Mouse (Mus musculus) limb, embryonic 11.5 days (tissue): ENCODE measurements around the gene Med29. TPM values are rescaled to one million over a fixed set of nuclear protein-coding genes. Genes with fewer than 3 reads are reported as not detected.
A peak's percentile ranks its signal among the peaks of the same experiment; 100 is the strongest.

Source experiments
- ATAC-seq: fragments of 200-750 bp; cut with Nextera tagmentation; 2 replicates; pipeline ENCODE4 v1.8.0; 2017; ENCODE audit warnings: low read depth; ENCODE audit not compliant: insufficient number of reproducible peaks, low FRiP score, low TSS enrichment
- DNase-seq: peaks from one replicate; pipeline ENCODE4 v3.0.0-alpha.2; 2015; ENCODE audit warnings: low spot score
- H3K27ac ChIP-seq: fragments of 300-500 bp; sonication (generic); replicated peaks from 2 replicates; pipeline ENCODE4 v1.5.1; 2014; ENCODE audit warnings: low read depth, mild to moderate bottlenecking, low read length
- H3K27me3 ChIP-seq: fragments of 300-500 bp; sonication (generic); 2 replicates; pipeline ENCODE4 v1.6.1; 2014; ENCODE audit warnings: mild to moderate bottlenecking, low read length, mixed read lengths; ENCODE audit not compliant: control insufficient read depth, insufficient read depth
- H3K36me3 ChIP-seq: fragments of 300-500 bp; sonication (generic); 2 replicates; pipeline ENCODE4 v1.6.1; 2014; ENCODE audit warnings: mild to moderate bottlenecking, low read length, moderate library complexity, mixed read lengths; ENCODE audit not compliant: control insufficient read depth, insufficient read depth
- H3K4me1 ChIP-seq: fragments of 300-500 bp; sonication (generic); 2 replicates; pipeline ENCODE4 v1.6.1; 2014; ENCODE audit warnings: low read length, mixed read lengths; ENCODE audit not compliant: control insufficient read depth, insufficient read depth
- H3K4me2 ChIP-seq: fragments of 300-500 bp; sonication (generic); 2 replicates; pipeline ENCODE4 v1.6.1; 2014; ENCODE audit warnings: low read depth, mild to moderate bottlenecking, moderate library complexity; ENCODE audit not compliant: severe bottlenecking
- H3K4me3 ChIP-seq: fragments of 300-500 bp; sonication (generic); 2 replicates; pipeline ENCODE4 v1.5.1; 2014; ENCODE audit warnings: low read depth, low read length
- H3K9ac ChIP-seq: fragments of 300-500 bp; sonication (generic); 2 replicates; pipeline ENCODE4 v1.6.1; 2014; ENCODE audit warnings: mild to moderate bottlenecking, low read length
- H3K9me3 ChIP-seq: fragments of 300-500 bp; sonication (generic); 2 replicates; pipeline ENCODE4 v1.6.1; 2016; ENCODE audit warnings: low read length; ENCODE audit not compliant: control insufficient read depth
- WGBS: fragments of 180-500 bp; shearing (Covaris S2); extraction: QIAGEN DNeasy Blood & Tissue Kit; methylation state at CpG from one replicate; pipeline ENCODE4 v1.1.7; 2014; 5-methylcytosine and 5-hydroxymethylcytosine counted together
- polyA plus RNA-seq: library from polyadenylated mRNA; unstranded; fragments of >200 nt; fragmentation: Nextera tagmentation; extraction: Ambion mirVana; gene quantifications from 2 replicates; pipeline ENCODE4 v1.2.1, GENCODE M21; 2014

Med29 gene
- polyA plus RNA-seq, 1 experiment from 2014 or later = 53.5 TPM

- peak overlapping the region; percentile 96 for H3K9ac ChIP-seq
- DNase-seq = peak; percentile 80
- H3K4me3 ChIP-seq = peak overlapping the region; percentile 81
- no peak for ATAC-seq
- H3K9me3 ChIP-seq = no peaks in the 10 kb centered on the region
- H3K36me3 ChIP-seq = peaks cover 12% of the 10 kb centered on the region; the same call in 1 of the 2 replicates
- peaks cover 15% of the 10 kb centered on the region for H3K4me1 ChIP-seq
- peak overlapping the region; percentile 95 for H3K4me2 ChIP-seq
- peak overlapping the region; percentile 94 for H3K27ac ChIP-seq
- no peaks in the 10 kb centered on the region for H3K27me3 ChIP-seq
- WGBS = 1% methylated on average over 43 of the region's 43 CpGs
Measured at GRCm38 (mm10) chr7:28371514-28371989, 21.0 kb downstream of the Med29 start.

GRCm38 (mm10) chr7:28370977-28371513 lies 21.5 kb downstream of the Med29 start:
- DNase-seq (no peak), ATAC-seq (no peak)
- Histone ChIP-seq H3K36me3 (peaks cover 14% of the 10 kb centered on the region; the same call in 1 of the 2 replicates), H3K9ac (peak overlapping the region; percentile 96), H3K9me3 (no peaks in the 10 kb centered on the region), H3K4me2 (peak overlapping the region; percentile 95), H3K4me3 (peak overlapping the region; percentile 81), H3K27me3 (no peaks in the 10 kb centered on the region), H3K27ac (peak overlapping the region; percentile 94; the same call in 1 of the 2 replicates), H3K4me1 (peaks cover 11% of the 10 kb centered on the region)
- whole genome bisulfite sequencing = 7% methylated on average over 11 of the region's 11 CpGs

DNA sequence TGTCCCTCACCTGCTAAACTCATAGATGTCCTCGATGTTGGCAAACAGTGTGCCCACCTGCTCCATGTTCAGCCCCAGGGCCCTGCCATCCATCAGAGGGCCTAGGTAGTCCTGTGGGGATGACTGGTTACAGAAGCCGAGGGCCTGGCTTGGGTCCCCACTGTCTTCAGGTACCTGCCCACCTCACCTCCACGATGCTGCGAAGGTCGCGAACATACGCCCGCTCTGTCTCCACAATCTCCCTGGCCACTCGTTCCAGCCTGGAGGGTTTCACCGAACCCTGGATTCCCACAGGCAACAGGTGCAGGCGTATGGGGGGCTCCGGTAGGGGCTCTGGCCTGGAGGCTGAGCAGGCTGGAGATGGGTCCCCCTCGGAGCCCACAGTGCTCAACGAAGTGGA lies 22.5 kb downstream of the Med29 start:
- no peak overlapping the region for H3K9ac ChIP-seq
- H3K36me3 ChIP-seq = peaks cover 16% of the 10 kb centered on the region
- peak overlapping the region; percentile 95 for H3K4me2 ChIP-seq
- H3K27ac ChIP-seq = no peak overlapping the region
- H3K9me3 ChIP-seq = no peaks in the 10 kb centered on the region
- 94% methylated on average over 14 of the region's 14 CpGs for WGBS
- H3K4me1 ChIP-seq = peaks cover 11% of the 10 kb centered on the region
- no peak for DNase-seq
- H3K4me3 ChIP-seq = peak overlapping the region; percentile 81; the same call in 1 of the 2 replicates
- no peak for ATAC-seq
- H3K27me3 ChIP-seq = no peaks in the 10 kb centered on the region

DNA sequence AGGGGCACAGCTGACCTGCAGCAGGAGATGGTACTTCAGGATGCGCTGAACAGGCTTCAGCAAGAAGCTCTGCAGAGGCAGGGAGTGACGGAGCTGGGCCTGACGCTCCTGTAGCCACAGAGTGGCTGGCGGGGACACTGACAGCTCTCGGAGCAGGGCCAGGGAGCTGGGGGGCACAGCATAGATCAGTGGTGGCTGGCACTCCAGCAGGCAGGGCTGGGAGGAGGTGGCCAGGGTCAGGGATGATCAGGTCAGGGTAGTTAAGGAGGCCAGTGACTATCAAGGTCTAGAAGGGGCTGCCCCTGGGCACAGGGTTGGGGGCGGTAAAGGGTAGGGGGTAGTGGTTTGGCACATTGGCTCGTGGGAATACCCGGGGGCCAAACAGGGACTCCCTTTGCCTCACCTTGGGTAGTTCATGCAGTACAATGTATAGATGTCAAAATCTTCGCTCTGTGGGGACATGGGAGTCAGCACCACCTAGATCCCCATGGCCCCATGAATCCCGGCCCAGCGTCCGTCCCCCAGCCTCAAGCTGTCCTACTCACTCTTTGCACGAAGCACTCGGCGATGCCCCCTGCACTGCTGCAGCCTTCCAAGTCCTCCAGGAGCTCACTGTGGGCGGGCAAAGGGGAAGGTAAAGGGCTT lies 24.1 kb downstream of the Med29 start:
- Histone ChIP-seq H3K9ac (no peak overlapping the region), H3K27ac (no peak overlapping the region), H3K36me3 (peaks cover 26% of the 10 kb centered on the region), H3K27me3 (no peaks in the 10 kb centered on the region), H3K4me3 (no peak overlapping the region), H3K9me3 (no peaks in the 10 kb centered on the region), H3K4me1 (peaks cover 11% of the 10 kb centered on the region), H3K4me2 (no peak overlapping the region)
- 92% methylated on average over 16 of the region's 16 CpGs for WGBS
- no peak for DNase-seq
- no peak for ATAC-seq

- DNase-seq = no peak
- no peak overlapping the region for H3K27ac ChIP-seq
- 92% methylated on average over 16 of the region's 16 CpGs for WGBS
- no peaks in the 10 kb centered on the region for H3K9me3 ChIP-seq
- no peak overlapping the region for H3K4me3 ChIP-seq
- no peaks in the 10 kb centered on the region for H3K27me3 ChIP-seq
- H3K4me1 ChIP-seq = peaks cover 11% of the 10 kb centered on the region
- H3K9ac ChIP-seq = no peak overlapping the region
- no peak overlapping the region for H3K4me2 ChIP-seq
- no peak for ATAC-seq
- H3K36me3 ChIP-seq = peaks cover 31% of the 10 kb centered on the region
Measured at GRCm38 (mm10) chr7:28367663-28368275, 24.7 kb downstream of the Med29 start.

GRCm38 (mm10) chr7:28362441-28363060 lies 30.0 kb downstream of the Med29 start:
- DNase-seq (no peak), ATAC-seq (no peak)
- Histone ChIP-seq H3K4me1 (peaks cover 3% of the 10 kb centered on the region), H3K36me3 (peaks cover 55% of the 10 kb centered on the region), H3K9ac (no peak overlapping the region), H3K9me3 (no peaks in the 10 kb centered on the region), H3K27me3 (no peaks in the 10 kb centered on the region), H3K27ac (no peak overlapping the region), H3K4me2 (no peak overlapping the region), H3K4me3 (no peak overlapping the region)
- WGBS = 91% methylated on average over 16 of the region's 16 CpGs

DNA sequence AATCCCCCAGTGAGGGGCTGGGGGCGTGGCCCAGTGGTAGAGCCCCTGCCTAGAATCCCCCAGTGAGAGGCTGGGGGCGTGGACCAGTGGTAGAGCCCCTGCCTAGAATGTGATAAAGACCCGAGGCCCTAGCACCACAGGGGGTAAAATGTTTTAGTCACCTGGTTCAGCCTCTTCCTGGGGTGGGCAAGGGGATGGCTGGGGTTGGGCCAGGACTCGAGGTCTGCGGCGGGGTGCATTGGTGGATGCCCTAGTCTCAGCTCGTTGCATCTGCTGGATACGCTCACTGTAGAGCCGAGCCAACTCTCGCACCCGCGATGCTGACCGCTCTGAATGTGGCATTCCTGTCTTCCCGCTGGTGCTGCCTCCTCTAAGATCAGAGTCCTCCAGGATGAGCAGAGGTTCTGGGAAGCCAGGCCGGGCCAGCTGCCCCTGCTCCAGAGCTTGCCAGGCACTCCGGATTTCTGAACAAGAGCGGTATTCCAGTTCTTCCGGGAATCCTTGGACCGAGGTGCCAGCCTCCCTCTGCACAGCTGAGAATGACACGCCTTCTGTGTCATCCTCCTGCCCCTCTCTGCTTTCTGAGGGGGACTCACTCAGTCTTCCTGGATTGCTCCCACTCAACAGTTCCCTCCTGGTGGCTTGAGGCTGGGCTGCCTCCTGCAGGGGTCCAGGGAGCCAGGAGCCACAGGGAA lies 30.7 kb downstream of the Med29 start:
- ATAC-seq (no peak), DNase-seq (no peak)
- Histone ChIP-seq H3K4me1 (peaks cover 9% of the 10 kb centered on the region), H3K36me3 (peaks cover 50% of the 10 kb centered on the region), H3K9me3 (no peaks in the 10 kb centered on the region), H3K27me3 (no peaks in the 10 kb centered on the region), H3K27ac (no peak overlapping the region), H3K4me3 (no peak overlapping the region), H3K4me2 (no peak overlapping the region), H3K9ac (no peak overlapping the region)
- WGBS = 97% methylated on average over 19 of the region's 20 CpGs

GRCm38 (mm10) chr7:28360291-28360690 lies 32.2 kb downstream of the Med29 start:
- peaks cover 9% of the 10 kb centered on the region for H3K4me1 ChIP-seq
- ATAC-seq = no peak
- H3K9ac ChIP-seq = no peak overlapping the region
- no peak overlapping the region for H3K27ac ChIP-seq
- no peak for DNase-seq
- H3K9me3 ChIP-seq = no peaks in the 10 kb centered on the region
- H3K4me2 ChIP-seq = no peak overlapping the region
- no peak overlapping the region for H3K4me3 ChIP-seq
- no peaks in the 10 kb centered on the region for H3K27me3 ChIP-seq
- peaks cover 46% of the 10 kb centered on the region for H3K36me3 ChIP-seq
- 97% methylated on average over 6 of the region's 6 CpGs for WGBS
